Mouse (Mus musculus) 3T3-L1 (cell line): ENCODE measurements around the gene Ube2z.

Source experiments
- DNase-seq: peaks from one replicate; pipeline ENCODE4 v3.0.0-alpha.2; 2015; ENCODE audit warnings: low read depth, low spot score

Ube2z gene

DNA sequence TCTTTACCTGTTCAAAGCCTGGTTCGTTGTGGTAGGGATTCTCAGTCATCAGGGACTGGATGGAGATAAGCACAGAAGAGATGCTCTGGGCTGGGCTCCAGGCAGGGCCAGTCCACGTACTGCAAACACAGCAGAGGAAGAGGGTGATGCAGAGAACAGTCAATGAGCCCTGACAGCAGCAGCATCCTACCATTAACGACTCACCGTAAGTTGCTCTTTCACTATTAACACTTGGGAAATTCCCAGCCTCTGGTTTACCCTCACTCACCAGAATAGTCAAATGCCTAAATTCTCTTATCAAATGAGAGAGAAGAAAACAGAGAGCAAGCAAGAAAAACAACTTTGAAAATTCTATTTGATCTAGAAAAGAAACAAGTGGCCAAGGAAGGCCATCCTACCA, 6.9 kb downstream of the Ube2z start:
- DNase-seq = no peak

DNA sequence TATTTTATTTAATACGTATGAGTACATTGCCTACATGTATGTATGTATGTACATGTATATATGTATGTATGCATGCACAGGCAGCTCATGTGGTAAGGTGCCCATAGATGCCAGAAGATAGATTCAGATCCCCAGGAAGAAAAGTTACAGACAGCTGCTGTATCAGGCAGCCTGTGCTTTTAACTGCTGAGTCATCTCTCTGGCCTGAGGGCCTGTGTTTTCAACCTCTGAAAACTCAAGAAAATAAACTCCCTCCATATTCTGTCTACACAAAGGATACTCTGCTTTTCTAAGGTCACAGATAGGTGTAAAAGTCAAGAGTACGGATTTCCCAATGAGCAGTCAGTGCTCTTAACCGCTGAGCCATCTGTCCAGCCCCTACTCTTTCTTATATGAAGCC, 14.3 kb downstream of the Ube2z start:
- peak; percentile 56 for DNase-seq

DNA sequence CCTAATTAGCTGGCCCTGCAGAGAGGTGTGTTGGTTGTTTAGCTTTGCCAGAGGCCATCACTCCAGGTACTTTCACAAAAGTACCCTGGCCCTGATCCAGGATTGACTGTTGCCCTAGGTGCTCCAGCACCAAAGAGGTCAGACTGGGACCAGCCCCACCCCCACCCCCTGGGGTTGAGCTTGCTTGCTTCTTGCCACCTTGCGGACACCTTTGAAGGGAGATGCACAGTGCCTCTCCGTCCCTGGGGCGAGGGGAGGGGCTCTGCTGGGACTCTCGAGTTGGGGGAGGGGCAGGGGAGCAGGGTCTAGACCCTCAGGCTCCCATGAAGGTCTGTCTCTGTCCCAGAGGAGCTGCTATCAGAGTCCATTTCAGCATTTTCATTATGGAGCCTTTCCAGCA, 15.2 kb downstream of the Ube2z start:
- DNase-seq = no peak

DNA sequence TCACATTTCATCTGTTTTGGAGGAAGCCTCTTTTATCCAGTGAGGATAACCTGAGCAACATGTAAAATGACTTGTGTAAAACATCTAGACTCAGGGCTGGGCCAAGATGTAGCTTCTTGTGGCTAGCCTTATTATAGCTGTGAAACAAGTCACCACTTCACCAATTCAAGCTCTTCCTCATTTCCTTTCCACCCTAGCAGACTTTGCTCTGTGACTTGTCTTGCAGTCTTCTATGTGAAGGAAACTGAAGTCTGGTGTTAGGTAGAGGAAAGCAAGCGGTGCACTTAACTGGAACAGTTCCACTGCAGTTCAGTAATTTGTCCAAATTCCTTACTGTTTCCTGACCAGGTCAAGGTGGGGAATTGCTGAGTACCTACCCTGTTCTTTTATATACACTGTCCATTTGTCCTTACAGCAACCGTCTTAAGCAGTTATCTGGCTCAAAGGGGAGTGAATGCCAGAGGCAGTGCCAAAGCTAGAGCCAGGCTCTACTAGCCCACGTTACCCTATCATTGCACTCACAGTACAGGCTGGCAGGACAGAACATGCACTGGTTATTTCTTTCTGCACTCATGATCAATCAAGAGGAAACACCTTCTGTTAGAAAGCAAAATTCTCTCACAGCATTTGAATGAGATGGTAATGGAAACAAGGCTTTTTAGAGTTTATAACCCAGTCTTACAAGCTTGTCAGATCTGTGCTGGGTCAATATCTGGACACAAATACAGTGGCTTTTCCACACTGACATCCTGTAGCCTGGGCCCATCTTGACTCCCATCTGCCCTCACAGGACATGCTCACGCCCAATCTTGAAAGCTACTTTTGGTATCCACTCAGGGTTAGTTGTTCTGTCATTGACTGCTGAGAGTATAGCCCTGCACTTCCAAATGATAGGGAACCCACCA, 17.5 kb downstream of the Ube2z start:
- DNase-seq = no peak

DNA sequence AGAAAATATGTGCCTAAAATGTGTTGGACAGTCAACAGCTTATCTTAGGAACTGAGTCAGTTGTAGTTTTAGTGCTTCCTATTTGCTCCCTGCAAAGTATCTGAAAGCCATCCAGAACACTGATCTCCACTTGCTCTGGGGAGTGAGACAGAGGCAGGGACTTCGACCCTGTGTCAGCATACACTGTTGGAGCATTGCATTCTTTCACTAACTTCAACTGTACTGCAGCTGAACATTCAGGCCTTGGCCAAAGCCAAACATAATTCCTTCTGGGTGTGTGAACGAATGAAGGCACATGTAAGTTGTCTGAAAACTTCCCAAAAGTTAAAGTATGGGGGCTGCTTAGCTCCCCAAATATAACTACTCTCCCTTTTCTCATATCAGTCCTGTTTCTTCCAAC, 18.4 kb downstream of the Ube2z start:
- DNase-seq = no peak

DNA sequence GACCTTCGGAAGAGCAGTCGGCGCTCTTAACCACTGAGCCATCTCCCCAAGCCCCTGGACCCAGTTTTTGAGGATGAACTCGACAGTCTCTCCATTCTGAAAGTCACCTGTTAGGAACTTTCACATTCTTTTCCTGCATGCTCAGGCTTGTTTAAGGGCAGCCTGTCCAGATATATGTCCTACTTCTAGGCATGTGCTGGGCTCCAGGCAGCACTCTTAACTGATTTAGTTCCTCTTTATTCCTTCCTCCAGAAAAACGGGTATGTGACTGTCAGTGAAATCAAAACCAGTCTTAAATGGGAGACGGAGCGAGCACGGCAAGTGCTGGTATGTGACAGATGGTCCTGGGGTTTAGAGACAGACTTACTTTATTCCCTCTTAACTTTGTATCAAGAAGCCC, 19.2 kb downstream of the Ube2z start:
- no peak for DNase-seq

DNA sequence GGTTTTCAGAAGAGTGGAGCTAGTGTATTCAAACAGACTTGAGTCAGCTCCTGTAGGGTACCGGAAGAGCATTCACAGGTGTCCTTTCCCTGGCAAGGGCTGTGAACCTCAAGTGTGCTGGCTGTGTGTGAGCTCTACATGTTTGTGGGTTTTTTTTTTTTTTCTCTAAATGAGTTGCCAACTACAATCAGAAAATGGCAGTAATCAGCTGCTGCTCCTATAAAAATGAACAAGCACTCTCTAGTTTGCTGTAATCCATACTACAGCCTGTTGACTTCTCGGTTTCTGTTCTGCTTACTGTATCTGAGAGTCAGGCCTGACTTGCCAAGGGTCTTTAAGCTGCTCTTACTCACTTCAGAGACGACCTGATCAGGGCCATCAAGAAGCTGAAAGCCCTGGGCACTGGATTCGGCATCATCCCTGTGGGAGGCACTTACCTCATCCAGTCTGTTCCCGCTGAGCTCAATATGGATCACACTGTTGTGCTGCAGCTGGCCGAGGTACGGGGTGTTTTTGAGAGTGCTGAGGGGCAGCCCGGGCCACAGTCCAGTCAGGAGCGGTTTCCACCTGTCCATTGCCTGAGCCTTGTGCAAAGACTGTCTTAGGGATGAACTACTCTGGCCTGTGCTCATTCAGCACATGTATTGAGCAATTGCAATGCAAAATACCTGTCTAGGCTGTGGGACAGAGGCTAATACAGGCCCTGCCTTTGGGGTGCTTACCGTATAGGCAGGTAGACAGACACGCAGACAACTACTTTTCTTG, 20.2 kb downstream of the Ube2z start:
- no peak for DNase-seq

DNA sequence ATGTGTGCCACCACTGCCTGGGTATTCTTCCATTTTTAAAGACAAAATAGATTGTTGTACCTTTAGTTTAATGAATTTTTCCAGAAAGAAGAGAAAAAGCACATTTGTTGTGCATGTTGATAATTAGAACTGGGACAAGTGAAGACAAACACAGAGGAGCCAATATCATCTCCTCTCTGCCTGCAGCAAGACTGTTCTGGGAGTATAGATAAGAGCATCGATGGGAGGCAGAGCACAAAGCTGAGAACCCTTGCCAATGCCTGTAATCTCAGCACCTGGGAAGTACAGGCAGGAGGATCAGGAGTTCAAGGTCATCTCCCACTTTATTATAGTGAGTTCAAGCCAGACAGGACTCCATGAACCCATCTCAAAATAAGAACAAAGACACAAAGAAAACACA, 26.6 kb downstream of the Ube2z start:
- DNase-seq = no peak

DNA sequence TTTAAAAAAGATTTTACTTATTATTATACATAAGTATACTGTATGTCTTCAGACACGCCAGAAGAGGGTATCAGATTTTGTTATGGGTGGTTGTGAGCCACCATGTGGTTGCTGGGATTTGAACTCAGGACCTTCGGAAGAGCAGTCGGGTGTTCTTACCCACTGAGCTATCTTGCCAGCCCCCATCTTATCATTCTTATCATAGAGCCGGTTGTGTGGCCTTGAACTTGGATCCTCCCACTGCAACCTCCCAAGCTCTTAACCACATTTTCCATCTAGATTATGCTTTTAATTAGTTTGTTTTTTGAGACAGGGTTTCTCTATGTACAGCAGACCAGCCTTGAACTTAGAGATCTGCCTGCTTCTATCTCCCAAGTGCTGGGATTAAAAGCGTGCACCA, 27.7 kb downstream of the Ube2z start:
- DNase-seq = no peak

DNA sequence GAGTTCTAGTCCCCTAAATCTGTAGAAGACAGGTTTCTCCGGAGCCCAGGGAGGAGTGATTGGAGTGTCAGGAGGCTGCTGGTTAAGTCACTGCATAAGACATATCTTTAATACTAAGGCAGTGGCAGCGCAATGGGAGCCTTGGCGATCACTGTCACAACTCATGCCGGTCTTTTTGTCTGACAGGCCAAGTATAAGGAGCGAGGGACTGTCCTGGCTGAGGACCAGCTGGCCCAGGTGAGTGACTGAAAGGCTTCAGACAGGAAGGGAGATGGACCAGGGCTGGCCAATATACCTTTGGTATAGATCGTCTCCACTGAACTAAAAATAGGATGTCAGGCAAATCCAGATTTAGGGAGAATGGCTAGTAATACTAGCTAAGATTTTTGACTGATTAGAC, 30.1 kb downstream of the Ube2z start:
- DNase-seq = peak; percentile 23

DNA sequence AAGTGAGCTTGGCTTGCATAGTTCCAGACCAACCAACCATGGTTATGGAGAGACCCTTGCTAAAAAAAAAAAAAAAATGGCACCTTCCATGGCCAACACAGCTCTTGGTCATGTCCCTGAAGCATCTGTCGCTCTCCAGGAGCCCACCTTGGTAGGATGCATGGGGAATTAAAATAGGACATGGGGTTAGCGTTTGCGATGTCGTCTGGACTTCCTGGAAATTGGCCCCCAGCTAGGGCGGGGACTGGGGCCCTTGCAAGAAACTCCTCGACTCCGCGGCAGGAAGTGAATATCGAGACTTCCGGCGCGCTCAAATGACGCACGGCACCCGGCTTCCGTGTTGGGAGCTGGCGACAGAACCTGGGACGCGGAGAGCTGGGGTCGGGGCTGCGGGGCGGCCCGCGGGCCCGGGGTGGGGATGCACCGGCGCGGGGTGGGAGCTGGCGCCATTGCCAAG, 30.6 kb downstream of the Ube2z start, which contains the start of gene Snf8:
Gene Snf8, plus strand, starts transcription at position 290 of the 457 bp plus-strand sequence.
- DNase-seq = peak; percentile 95

DNA sequence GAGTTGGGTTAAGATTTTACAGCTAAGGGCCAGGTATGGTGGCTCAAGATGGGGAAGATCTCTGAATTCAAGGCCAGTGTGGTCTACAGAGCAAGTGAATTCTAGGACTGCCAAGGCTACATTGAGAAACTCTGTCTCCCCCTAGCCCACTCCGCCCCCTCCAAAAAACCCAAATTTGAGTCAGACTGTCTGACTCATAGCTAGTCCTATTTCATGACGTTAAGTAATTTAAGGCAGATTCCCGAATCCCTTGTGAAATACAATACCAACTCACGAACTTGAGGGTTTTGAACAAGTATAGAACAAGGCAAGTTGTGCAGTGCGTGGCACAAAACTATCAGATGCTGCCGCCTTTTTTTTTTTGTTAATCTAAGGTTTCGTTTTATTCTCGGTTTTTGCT, 31.1 kb downstream of the Ube2z start:
- peak; percentile 60 for DNase-seq

DNA sequence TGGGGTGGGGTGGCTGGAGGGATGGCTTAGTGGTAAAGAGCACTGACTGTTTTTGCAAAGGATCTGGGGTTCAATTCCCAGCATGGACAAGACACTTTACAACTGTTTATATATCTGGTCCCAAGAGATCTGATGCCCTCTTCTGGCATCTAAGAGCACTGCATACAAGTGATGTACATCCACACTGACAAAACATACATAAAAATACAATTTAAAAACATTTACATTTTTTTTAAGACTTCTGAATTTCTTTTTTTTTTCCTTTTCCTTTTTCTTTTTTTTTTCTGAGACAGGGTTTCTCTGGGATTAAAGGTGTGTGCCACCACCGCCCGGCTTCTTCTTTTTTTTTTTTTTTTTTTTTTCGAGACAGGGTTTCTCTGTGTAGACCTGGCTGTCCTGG, 31.9 kb downstream of the Ube2z start:
- peak; percentile 77 for DNase-seq

DNA sequence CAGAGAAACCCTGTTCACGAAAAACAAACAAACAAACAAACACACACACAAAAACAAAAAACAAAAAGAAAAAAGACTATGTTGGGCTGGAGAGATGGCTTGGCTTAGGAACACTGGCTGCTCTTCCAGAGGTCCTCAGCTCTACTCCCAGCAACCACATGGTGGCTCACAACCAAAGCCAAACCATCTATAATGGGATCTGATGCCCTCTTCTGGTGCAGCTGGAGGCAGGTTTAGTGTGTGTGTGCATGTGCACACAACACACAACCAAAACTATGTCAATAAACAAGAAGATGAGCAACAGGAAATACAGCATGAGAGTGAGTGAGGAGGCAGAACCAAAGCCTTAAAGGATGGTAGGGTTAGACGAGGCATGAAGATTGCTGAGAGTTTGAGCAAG, 33.5 kb downstream of the Ube2z start:
- DNase-seq = peak; percentile 28

DNA sequence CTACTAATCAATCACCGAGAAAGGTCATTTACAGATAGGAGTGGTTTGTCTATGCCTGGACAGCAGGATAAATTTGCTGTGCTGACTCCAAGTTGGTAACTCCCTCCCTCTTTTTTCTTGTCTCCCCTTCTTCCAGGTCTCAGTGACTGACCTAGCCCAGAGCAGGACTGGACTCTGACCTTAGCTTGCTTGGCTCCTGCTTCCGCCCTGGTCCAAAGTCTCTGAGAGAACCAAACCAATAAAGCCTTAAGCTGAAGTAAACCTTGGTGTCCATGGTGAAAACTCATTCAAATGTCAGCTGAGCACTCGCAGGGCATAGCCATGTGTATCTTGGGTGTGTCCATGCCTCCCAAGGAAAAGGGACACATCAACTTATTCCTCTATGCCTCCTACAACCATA, 34.6 kb downstream of the Ube2z start:
- DNase-seq = no peak

DNA sequence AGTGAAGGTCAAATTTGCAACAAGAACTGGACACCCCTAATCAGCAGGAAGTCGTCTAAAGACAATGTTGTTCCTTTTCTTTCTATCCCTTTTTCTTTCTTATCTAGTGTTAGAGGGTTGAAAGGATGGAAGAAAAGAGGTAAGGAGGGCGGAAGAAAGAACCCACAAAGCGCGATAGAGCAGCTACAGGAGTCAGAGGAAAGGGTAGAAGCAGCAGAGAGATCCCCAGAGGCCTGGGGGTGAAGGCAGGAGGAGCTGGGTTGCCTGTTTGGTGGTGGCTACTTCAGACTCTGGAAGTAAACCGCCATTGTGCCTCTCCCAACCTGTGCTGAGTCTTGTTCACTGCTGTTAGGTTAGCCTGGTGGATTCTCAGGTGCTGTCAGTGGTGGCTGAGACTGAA, 37.1 kb downstream of the Ube2z start:
- no peak for DNase-seq

DNA sequence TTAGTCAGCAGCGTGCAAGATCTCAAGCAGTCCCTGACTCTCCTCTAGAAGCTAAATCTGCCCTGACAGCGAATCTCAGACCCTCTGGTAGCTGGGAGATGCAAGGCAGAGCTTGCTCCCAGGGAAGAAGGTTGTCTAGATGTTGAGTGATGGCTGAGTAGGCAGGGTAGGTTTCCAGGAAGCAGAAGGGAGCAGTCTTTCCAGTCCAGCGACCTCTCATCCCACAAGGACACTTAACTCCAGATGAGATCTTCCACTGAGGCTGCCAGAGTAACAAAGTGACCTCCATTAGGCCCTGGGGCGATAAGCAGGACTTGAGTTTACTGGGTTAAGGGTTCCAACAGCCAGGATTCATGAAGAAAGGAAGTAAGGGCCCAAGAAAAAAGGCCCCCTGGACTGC, 44.6 kb downstream of the Ube2z start:
- peak; percentile 36 for DNase-seq

DNA sequence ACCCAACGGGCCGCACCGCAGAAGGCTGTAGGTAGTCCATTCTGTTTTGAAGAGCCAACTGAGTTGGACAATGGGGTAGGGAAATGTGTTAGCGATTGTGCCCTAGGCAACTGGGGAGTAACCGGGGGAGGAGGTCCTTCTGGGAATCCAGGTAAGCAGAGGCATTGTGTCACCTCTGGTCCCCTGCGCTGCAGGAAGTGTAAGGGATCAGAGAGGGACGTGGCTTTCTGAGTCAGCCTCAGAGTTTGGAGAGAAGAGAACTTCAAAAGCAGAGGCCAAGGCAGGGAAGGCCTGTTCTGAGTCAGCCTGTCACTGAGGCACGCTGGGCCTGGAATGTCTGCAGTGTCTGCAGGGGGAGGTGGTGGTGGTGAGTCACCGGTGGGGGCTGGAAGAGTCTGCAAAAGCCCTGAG, 47.2 kb downstream of the Ube2z start:
- peak; percentile 96 for DNase-seq

DNA sequence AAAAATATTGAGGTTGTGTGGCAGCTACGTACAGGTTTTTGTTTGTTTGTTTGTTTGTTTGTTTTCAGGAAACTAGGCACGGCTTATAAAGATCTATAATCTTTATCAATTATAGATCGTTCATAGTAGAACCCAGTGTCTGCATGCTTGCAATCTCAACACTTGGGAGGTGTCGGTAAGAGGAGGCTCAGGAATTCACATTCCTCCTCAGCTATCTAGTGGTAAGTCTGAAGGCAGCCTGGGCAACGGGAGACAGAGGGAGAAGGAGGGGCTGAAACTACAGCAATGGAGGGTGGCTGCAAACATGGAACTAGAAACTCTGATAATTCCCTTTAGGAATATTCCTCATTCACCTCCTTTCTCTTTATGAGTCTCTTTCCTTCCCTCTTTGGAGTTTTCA, 49.8 kb downstream of the Ube2z start:
- no peak for DNase-seq

DNA sequence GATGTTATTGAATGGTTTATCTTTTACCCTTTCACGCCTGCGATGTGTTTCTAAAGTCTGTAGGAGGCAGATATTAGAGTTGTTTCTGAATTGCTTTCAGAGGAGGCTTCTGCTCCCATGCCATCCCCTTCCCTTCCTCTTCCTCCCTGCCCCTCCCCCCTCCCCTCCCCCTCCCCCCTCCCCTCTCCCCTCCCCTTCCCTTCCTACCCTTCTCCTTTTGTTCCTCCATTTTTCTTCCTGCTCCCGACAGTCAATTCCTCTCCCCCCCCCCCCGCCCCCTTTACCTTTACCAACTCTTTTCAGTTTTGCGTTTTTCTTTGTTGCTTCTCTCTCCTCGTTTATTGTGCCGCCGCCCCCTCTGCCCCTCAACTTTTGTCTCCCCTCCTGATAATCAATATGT, 53.2 kb downstream of the Ube2z start:
- no peak for DNase-seq

DNA sequence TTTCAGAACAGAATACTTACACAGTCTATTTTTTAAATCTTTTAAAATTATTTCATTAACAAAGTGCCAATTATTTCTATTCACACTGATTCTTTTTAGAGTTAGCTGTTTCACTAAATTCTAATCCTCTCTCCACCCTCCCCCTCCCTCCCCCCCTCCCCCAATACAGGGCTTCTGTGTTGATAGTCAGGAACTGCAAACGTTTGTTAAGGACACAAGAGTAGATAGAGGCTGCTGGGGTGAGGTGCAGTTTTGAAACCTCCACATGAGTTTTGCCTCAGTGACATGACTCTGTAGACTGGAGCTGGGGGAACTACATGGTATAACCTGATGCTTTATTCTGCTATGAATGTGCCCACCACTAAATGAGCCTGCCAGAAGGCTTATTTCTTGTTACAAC, 56.4 kb downstream of the Ube2z start:
- no peak for DNase-seq

DNA sequence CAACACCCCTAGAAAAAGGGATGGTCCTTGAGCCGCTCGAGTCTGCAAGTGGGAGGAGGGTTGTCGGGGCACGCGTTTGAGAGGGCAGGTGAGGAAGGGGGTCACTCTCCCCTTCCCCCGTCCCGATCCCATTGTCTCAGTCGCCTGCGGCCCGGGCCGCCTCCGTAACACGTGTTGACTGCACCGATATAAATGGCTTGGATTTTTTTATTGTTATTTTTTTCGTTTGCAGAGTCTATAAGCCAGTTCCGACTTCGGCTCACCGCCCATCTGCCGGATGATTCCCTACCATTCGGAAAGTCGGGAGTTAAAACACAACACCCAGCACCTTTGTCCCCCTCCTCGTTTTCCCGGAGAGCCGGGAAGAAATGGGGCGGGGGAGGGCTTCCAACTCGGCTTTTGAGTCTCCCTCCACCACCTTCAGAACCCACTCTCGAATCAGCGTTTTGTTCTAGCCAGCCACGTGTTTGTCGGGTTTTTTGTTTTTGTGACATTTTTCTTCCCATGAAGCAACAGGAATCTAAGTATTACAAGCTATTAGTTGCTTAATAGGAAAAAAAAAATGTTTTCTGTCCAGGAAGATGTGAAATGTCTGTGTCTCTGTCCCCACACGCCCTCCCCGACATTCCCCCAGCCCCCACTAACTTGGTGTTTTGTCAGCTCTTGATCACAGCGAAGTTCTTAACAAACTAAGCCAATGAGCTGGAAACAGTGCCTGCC, 57.5 kb downstream of the Ube2z start:
- DNase-seq = no peak
